Mouse (Mus musculus): ENCODE measurements around the gene Tpbpa. TPM values are rescaled to one million over a fixed set of nuclear protein-coding genes. Genes with fewer than 3 reads are reported as not detected.
"Not testable (repeated sequence)": the region's sequence is repeated elsewhere in the genome, so short reads cannot be mapped to it uniquely, and the experiment has no call there.

The Tpbpa gene
- polyA plus RNA-seq (2014; fragmentation: Nextera tagmentation; extraction: Ambion mirVana) = not detected in 2 replicates

DNA sequence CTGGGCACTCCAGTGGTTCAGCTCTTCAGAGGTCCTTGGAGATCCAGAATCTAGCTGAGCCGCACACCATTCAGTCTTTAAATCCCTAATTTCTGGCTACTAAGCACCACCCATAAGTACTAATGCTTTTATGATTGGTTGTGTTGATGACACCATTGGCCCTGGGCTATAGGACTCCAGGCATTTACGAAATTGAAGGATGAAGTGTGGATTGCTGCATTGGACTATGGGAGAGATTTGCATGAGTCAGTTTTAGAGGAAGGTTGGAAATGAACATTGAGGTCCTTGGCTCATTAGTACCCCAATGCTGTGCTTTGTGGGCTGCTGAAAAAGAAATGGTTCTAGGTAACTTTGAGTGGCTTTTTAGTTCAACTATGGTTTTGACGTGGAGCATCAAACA, at the start of gene Tpbpa:
Gene Tpbpa (minus strand): TSS at position 101 of the 400 bp plus-strand sequence.
- not testable (repeated sequence) for H3K36me3 ChIP-seq (ENCODE audit: control insufficient read depth, insufficient read depth, low read length); H3K4me2 ChIP-seq (ENCODE audit: low read depth, low read length, severe bottlenecking); DNase-seq (ENCODE audit: low spot score); H3K9ac ChIP-seq (ENCODE audit: low read length); H3K27ac ChIP-seq (ENCODE audit: low read depth, low read length); H3K4me3 ChIP-seq (ENCODE audit: low read depth, low read length); H3K4me1 ChIP-seq (replicated peaks; ENCODE audit: control insufficient read depth, insufficient read depth, low read length); ATAC-seq (replicated peaks; ENCODE audit: low FRiP score); H3K27me3 ChIP-seq (ENCODE audit: control insufficient read depth, insufficient read depth, low read length); H3K9me3 ChIP-seq (ENCODE audit: control insufficient read depth, low read length)
- WGBS = 80% methylated on average over 3 of the region's 3 CpGs

DNA sequence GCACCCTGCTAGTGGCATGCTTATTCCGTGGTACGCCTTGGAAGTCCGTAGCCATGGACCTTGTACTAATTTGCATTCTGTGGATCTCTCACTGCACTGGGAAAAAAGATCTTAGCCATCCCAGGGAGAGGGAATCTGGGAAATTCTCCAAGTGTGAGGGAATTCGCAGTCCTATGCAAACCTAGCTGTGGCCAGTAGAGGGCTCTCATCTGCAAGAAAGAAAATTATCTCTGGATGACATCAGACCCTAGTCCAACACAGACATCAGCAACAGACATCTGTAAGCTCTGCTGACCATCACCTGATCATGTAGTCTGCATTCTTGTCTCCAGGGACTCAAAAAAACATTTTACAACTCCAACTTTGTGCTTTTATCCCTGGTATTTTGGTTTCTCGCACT, 45.1 kb upstream of the Tpbpa start:
- not testable (repeated sequence) for H3K27ac ChIP-seq (ENCODE audit: low read depth, low read length); H3K9me3 ChIP-seq (ENCODE audit: control insufficient read depth, low read length); H3K4me3 ChIP-seq (ENCODE audit: low read depth, low read length); DNase-seq (ENCODE audit: low spot score); H3K27me3 ChIP-seq (ENCODE audit: control insufficient read depth, insufficient read depth, low read length); ATAC-seq (replicated peaks; ENCODE audit: low FRiP score); H3K4me1 ChIP-seq (replicated peaks; ENCODE audit: control insufficient read depth, insufficient read depth, low read length); H3K4me2 ChIP-seq (ENCODE audit: low read depth, low read length, severe bottlenecking); H3K36me3 ChIP-seq (ENCODE audit: control insufficient read depth, insufficient read depth, low read length); H3K9ac ChIP-seq (ENCODE audit: low read length)
- WGBS = 76% methylated on average over 3 of the region's 5 CpGs

DNA sequence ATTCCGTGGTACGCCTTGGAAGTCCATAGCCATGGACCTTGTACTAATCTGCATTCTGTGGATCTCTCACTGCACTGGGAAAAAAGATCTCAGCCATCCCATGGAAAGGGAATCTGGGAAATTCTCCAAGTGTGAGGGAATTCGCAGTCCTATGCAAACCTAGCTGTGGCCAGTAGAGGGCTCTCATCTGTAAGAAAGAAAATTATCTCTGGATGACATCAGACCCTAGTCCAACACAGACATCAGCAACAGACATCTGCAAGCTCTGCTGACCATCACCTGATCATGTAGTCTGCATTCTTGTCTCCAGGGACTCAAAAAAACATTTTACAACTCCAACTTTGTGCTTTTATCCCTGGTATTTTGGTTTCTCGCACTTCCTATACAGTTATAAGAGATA, 30.5 kb upstream of the Tpbpa start:
- not testable (repeated sequence) for H3K27ac ChIP-seq (ENCODE audit: low read depth, low read length); H3K9me3 ChIP-seq (ENCODE audit: control insufficient read depth, low read length); H3K36me3 ChIP-seq (ENCODE audit: control insufficient read depth, insufficient read depth, low read length); H3K4me3 ChIP-seq (ENCODE audit: low read depth, low read length); DNase-seq (ENCODE audit: low spot score); H3K9ac ChIP-seq (ENCODE audit: low read length); H3K27me3 ChIP-seq (ENCODE audit: control insufficient read depth, insufficient read depth, low read length); H3K4me1 ChIP-seq (replicated peaks; ENCODE audit: control insufficient read depth, insufficient read depth, low read length); H3K4me2 ChIP-seq (ENCODE audit: low read depth, low read length, severe bottlenecking); ATAC-seq (replicated peaks; ENCODE audit: low FRiP score)
- 66% methylated on average over 4 of the region's 4 CpGs for WGBS

DNA sequence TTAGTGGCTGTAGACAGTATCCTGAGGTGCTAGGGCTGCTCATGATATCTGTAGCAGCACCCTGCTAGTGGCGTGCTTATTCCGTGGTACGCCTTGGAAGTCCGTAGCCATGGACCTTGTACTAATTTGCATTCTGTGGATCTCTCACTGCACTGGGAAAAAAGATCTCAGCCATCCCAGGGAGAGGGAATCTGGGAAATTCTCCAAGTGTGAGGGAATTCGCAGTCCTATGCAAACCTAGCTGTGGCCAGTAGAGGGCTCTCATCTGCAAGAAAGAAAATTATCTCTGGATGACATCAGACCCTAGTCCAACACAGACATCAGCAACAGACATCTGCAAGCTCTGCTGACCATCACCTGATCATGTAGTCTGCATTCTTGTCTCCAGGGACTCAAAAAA, 22.2 kb upstream of the Tpbpa start:
- not testable (repeated sequence) for H3K9ac ChIP-seq (ENCODE audit: low read length); ATAC-seq (replicated peaks; ENCODE audit: low FRiP score); DNase-seq (ENCODE audit: low spot score); H3K27me3 ChIP-seq (ENCODE audit: control insufficient read depth, insufficient read depth, low read length); H3K9me3 ChIP-seq (ENCODE audit: control insufficient read depth, low read length); H3K36me3 ChIP-seq (ENCODE audit: control insufficient read depth, insufficient read depth, low read length); H3K4me3 ChIP-seq (ENCODE audit: low read depth, low read length); H3K27ac ChIP-seq (ENCODE audit: low read depth, low read length); H3K4me1 ChIP-seq (replicated peaks; ENCODE audit: control insufficient read depth, insufficient read depth, low read length); H3K4me2 ChIP-seq (ENCODE audit: low read depth, low read length, severe bottlenecking)
- WGBS = 31% methylated on average over 5 of the region's 5 CpGs

DNA sequence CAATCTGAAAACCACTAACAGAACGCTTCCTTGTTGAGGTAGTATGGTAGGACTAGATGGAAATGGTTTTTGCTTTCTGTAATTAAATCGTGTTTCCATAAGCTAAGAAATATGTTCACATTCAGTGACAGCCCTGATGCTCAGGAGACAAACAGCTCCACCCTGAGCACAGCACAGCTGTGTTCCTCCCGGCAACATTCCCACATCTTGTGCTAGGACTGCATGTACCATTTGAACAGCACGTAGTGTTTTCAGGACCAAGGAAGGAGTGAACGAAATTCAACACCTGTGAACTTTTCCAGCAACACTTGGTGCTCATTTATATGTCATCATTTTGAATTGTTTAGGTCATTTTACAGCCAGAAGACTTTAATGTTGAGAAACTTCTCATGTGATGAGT, 19.9 kb upstream of the Tpbpa start:
- no peak for ATAC-seq (replicated peaks; ENCODE audit: low FRiP score)
- no peaks in the 10 kb centered on the region for H3K4me1 ChIP-seq (replicated peaks; ENCODE audit: control insufficient read depth, insufficient read depth, low read length)
- WGBS = 64% methylated on average over 5 of the region's 5 CpGs
- H3K4me3 ChIP-seq (ENCODE audit: low read depth, low read length) = no peak overlapping the region
- no peak overlapping the region for H3K9ac ChIP-seq (ENCODE audit: low read length)
- peaks cover 12% of the 10 kb centered on the region for H3K9me3 ChIP-seq (ENCODE audit: control insufficient read depth, low read length)
- no peak overlapping the region for H3K27ac ChIP-seq (ENCODE audit: low read depth, low read length)
- no peak for DNase-seq (ENCODE audit: low spot score)
- no peaks in the 10 kb centered on the region for H3K36me3 ChIP-seq (ENCODE audit: control insufficient read depth, insufficient read depth, low read length)
- H3K27me3 ChIP-seq (ENCODE audit: control insufficient read depth, insufficient read depth, low read length) = no peaks in the 10 kb centered on the region
- H3K4me2 ChIP-seq (ENCODE audit: low read depth, low read length, severe bottlenecking) = no peak overlapping the region

- WGBS = 71% methylated on average over 5 of the region's 5 CpGs
- no peaks in the 10 kb centered on the region for H3K4me1 ChIP-seq (replicated peaks; ENCODE audit: control insufficient read depth, insufficient read depth, low read length)
- no peaks in the 10 kb centered on the region for H3K27me3 ChIP-seq (ENCODE audit: control insufficient read depth, insufficient read depth, low read length)
- no peak within 1 kb of the TSS for H3K27ac ChIP-seq (ENCODE audit: low read depth, low read length)
- H3K36me3 ChIP-seq (ENCODE audit: control insufficient read depth, insufficient read depth, low read length) = no peaks in the 10 kb centered on the region
- H3K9ac ChIP-seq (ENCODE audit: low read length) = no peak within 1 kb of the TSS
- DNase-seq (ENCODE audit: low spot score) (peak; percentile 48), ATAC-seq (replicated peaks; ENCODE audit: low FRiP score) (no peak)
- no peak within 1 kb of the TSS for H3K4me2 ChIP-seq (ENCODE audit: low read depth, low read length, severe bottlenecking)
- H3K9me3 ChIP-seq (ENCODE audit: control insufficient read depth, low read length) = no peaks in the 10 kb centered on the region; the same call in 1 of the 2 replicates
- H3K4me3 ChIP-seq (ENCODE audit: low read depth, low read length) = no peak within 1 kb of the TSS
Observed at GRCm38 (mm10) chr13:60936500-60936901, 5.3 kb downstream of the Tpbpa start, which contains the start of the genes Gm49391 and Ctla2a. Gene Gm49391 (minus strand): TSS chr13:60936571. Gene Ctla2a (minus strand): TSS chr13:60936625.

GRCm38 (mm10) chr13:60935490-60935889, 6.3 kb downstream of the Tpbpa start, which contains the start of gene Gm49393:
Gene Gm49393 (minus strand): TSS chr13:60935590.
- DNase-seq (ENCODE audit: low spot score); H3K4me3 ChIP-seq (ENCODE audit: low read depth, low read length); H3K9me3 ChIP-seq (ENCODE audit: control insufficient read depth, low read length); H3K27me3 ChIP-seq (ENCODE audit: control insufficient read depth, insufficient read depth, low read length); H3K4me2 ChIP-seq (ENCODE audit: low read depth, low read length, severe bottlenecking); H3K9ac ChIP-seq (ENCODE audit: low read length); H3K27ac ChIP-seq (ENCODE audit: low read depth, low read length); H3K4me1 ChIP-seq (replicated peaks; ENCODE audit: control insufficient read depth, insufficient read depth, low read length); H3K36me3 ChIP-seq (ENCODE audit: control insufficient read depth, insufficient read depth, low read length); ATAC-seq (replicated peaks; ENCODE audit: low FRiP score): not testable (repeated sequence)
- 70% methylated on average over 2 of the region's 2 CpGs for WGBS

GRCm38 (mm10) chr13:60904780-60905179, 37.0 kb downstream of the Tpbpa start, which contains the start of gene Tpbpb:
Gene Tpbpb (minus strand): TSS chr13:60904880.
- whole genome bisulfite sequencing = 88% methylated on average over 2 of the region's 2 CpGs
- not testable (repeated sequence) for H3K4me1 ChIP-seq (replicated peaks; ENCODE audit: control insufficient read depth, insufficient read depth, low read length); H3K36me3 ChIP-seq (ENCODE audit: control insufficient read depth, insufficient read depth, low read length); ATAC-seq (replicated peaks; ENCODE audit: low FRiP score); H3K27me3 ChIP-seq (ENCODE audit: control insufficient read depth, insufficient read depth, low read length); H3K4me3 ChIP-seq (ENCODE audit: low read depth, low read length); H3K9ac ChIP-seq (ENCODE audit: low read length); DNase-seq (ENCODE audit: low spot score); H3K9me3 ChIP-seq (ENCODE audit: control insufficient read depth, low read length); H3K27ac ChIP-seq (ENCODE audit: low read depth, low read length); H3K4me2 ChIP-seq (ENCODE audit: low read depth, low read length, severe bottlenecking)

DNA sequence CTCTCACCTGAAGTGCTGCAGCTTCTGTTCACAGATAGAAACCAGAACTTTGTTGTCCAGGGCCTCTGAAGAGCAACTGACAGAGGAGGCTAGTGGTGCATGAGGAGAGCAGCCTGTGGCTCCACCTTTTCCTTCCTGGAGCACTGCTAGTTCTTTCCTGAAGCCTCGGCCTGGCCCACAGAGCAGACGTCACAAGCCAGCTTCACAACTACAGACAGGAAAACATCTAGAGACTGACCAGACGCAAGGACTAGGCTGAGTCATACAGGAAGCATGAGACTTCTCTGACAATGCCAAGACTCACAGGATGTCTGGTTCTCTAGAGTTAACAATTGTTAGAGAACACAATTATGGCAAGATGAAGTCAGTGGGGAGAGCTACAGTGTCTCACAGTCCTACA, 44.5 kb downstream of the Tpbpa start, which contains the start of gene Ctla2b:
Gene Ctla2b (minus strand): TSS at position 120 of the 400 bp plus-strand sequence.
- ATAC-seq (replicated peaks; ENCODE audit: low FRiP score) = no peak
- H3K9me3 ChIP-seq (ENCODE audit: control insufficient read depth, low read length) = 0 out of 2 replicates have a peak, but pooled peaks cover 2% of the 10 kb centered on the region
- H3K4me1 ChIP-seq (replicated peaks; ENCODE audit: control insufficient read depth, insufficient read depth, low read length) = no peaks in the 10 kb centered on the region
- no peak within 1 kb of the TSS for H3K27ac ChIP-seq (ENCODE audit: low read depth, low read length)
- no peak for DNase-seq (ENCODE audit: low spot score)
- H3K4me3 ChIP-seq (ENCODE audit: low read depth, low read length) = no peak within 1 kb of the TSS
- H3K9ac ChIP-seq (ENCODE audit: low read length) = no peak within 1 kb of the TSS
- no peaks in the 10 kb centered on the region for H3K36me3 ChIP-seq (ENCODE audit: control insufficient read depth, insufficient read depth, low read length)
- 88% methylated on average over 3 of the region's 3 CpGs for WGBS
- no peaks in the 10 kb centered on the region for H3K27me3 ChIP-seq (ENCODE audit: control insufficient read depth, insufficient read depth, low read length)
- H3K4me2 ChIP-seq (ENCODE audit: low read depth, low read length, severe bottlenecking) = no peak within 1 kb of the TSS
